Mouse (Mus musculus): Measurements from ENCODE around the gene Clec3a. TPM values are rescaled to one million over a fixed set of nuclear protein-coding genes. Genes with fewer than 3 reads are reported as not detected.

The Clec3a gene
- polyA plus RNA-seq, 1 experiment from 2014 or later, result not detected

GRCm38 (mm10) chr8:114469208-114469590, 51.3 kb downstream of the Clec3a start:
- 86% methylated on average over 10 of the region's 10 CpGs for WGBS
- Histone ChIP-seq H3K27me3 (replicated peaks; ENCODE audit: control insufficient read depth, insufficient read depth, low read length) (no peaks in the 10 kb centered on the region), H3K4me1 (ENCODE audit: control insufficient read depth, insufficient read depth, low read length) (no peaks in the 10 kb centered on the region), H3K36me3 (ENCODE audit: control insufficient read depth, insufficient read depth, low read length) (no peaks in the 10 kb centered on the region), H3K9me3 (ENCODE audit: control insufficient read depth, low read length) (no peaks in the 10 kb centered on the region), H3K9ac (ENCODE audit: low read depth, low read length) (no peak overlapping the region), H3K4me3 (ENCODE audit: low read length) (no peak overlapping the region), H3K27ac (ENCODE audit: low read length) (no peak overlapping the region), H3K4me2 (ENCODE audit: low read depth, low read length) (no peak overlapping the region)
- no peak for ATAC-seq

GRCm38 (mm10) chr8:114473546-114473945, 55.7 kb downstream of the Clec3a start:
- Histone ChIP-seq H3K4me2 (ENCODE audit: low read depth, low read length) (no peak overlapping the region), H3K4me1 (ENCODE audit: control insufficient read depth, insufficient read depth, low read length) (no peaks in the 10 kb centered on the region; the same call in 1 of the 2 replicates), H3K9me3 (ENCODE audit: control insufficient read depth, low read length) (no peaks in the 10 kb centered on the region), H3K27me3 (replicated peaks; ENCODE audit: control insufficient read depth, insufficient read depth, low read length) (no peaks in the 10 kb centered on the region), H3K9ac (ENCODE audit: low read depth, low read length) (no peak overlapping the region), H3K27ac (ENCODE audit: low read length) (no peak overlapping the region), H3K36me3 (ENCODE audit: control insufficient read depth, insufficient read depth, low read length) (no peaks in the 10 kb centered on the region), H3K4me3 (ENCODE audit: low read length) (no peak overlapping the region)
- WGBS, result 90% methylated on average over 11 of the region's 11 CpGs
- ATAC-seq, result no peak

Other genes starting within 250 kb of the Clec3a start
- gene Vat1l, start 212.5 kb upstream of the Clec3a start, polyA plus RNA-seq (2015; fragmentation: Nextera tagmentation; extraction: Ambion mirVana), result 1.9 and 2.3 TPM in 2 replicates
- 10.9 and 12.8 TPM in 2 replicates for gene Wwox, start 21.6 kb downstream of the Clec3a start, polyA plus RNA-seq (2015; fragmentation: Nextera tagmentation; extraction: Ambion mirVana)